Mouse (Mus musculus) lung, postnatal 0 days (tissue): ENCODE data around the gene Apc2. TPM values are rescaled to one million over a fixed set of nuclear protein-coding genes. Genes with fewer than 3 reads are reported as not detected.

ENCODE experiments used
- ATAC-seq: fragments of 200-750 bp; cut with Nextera tagmentation; 2 replicates; pipeline ENCODE4 v1.8.0; 2017; ENCODE audit warnings: moderate library complexity
- DNase-seq: peaks from one replicate; pipeline ENCODE4 v3.0.0-alpha.2; 2016; ENCODE audit warnings: low spot score
- H3K27ac ChIP-seq: fragments of 300-500 bp; sonication (generic); 2 replicates; pipeline ENCODE4 v1.5.1; 2014; ENCODE audit warnings: antibody characterized with exemption, mild to moderate bottlenecking, low read length, mixed read lengths
- H3K27me3 ChIP-seq: fragments of 300-500 bp; sonication (generic); replicated peaks from 2 replicates; pipeline ENCODE4 v1.6.1; 2014; ENCODE audit warnings: low read length, mixed read lengths; ENCODE audit not compliant: insufficient read depth
- H3K36me3 ChIP-seq: fragments of 300-500 bp; sonication (generic); 2 replicates; pipeline ENCODE4 v1.6.1; 2014; ENCODE audit warnings: low read length, mixed read lengths; ENCODE audit not compliant: insufficient read depth
- H3K4me1 ChIP-seq: fragments of 300-500 bp; sonication (generic); 2 replicates; pipeline ENCODE4 v1.6.1; 2014; ENCODE audit warnings: antibody characterized with exemption, low read depth, low read length, mixed read lengths; ENCODE audit not compliant: insufficient read depth
- H3K4me2 ChIP-seq: fragments of 300-500 bp; sonication (generic); replicated peaks from 2 replicates; pipeline ENCODE4 v1.6.1; 2014; ENCODE audit warnings: low read depth, mild to moderate bottlenecking, low read length, moderate library complexity, mixed read lengths
- H3K4me3 ChIP-seq: fragments of 300-500 bp; sonication (generic); 2 replicates; pipeline ENCODE4 v1.5.1; 2014; ENCODE audit warnings: low read depth, low read length
- H3K9ac ChIP-seq: fragments of 300-500 bp; sonication (generic); replicated peaks from 2 replicates; pipeline ENCODE4 v1.6.1; 2014; ENCODE audit warnings: low read depth, mild to moderate bottlenecking
- H3K9me3 ChIP-seq: fragments of 300-500 bp; sonication (generic); 2 replicates; pipeline ENCODE4 v1.6.1; 2016; ENCODE audit warnings: low read length, mixed read lengths
- CTCF ChIP-seq: IDR thresholded peaks from 2 replicates; pipeline ENCODE4 v1.5.1; 2016; ENCODE audit warnings: antibody characterized with exemption, mild to moderate bottlenecking
- EP300 ChIP-seq: IDR thresholded peaks from 2 replicates; pipeline ENCODE4 v1.6.1; 2016; ENCODE audit warnings: antibody characterized with exemption, mild to moderate bottlenecking, control low read depth
- WGBS: fragments of 180-500 bp; shearing (Covaris S2); extraction: QIAGEN DNeasy Blood & Tissue Kit; methylation state at CpG from one replicate; pipeline ENCODE4 v1.1.7; 2014; 5-methylcytosine and 5-hydroxymethylcytosine counted together
- polyA plus RNA-seq: library from polyadenylated mRNA; unstranded; fragments of >200 nt; fragmentation: Nextera tagmentation; extraction: Ambion mirVana; gene quantifications from 2 replicates; pipeline ENCODE4 v1.2.1, GENCODE M21; 2015

The Apc2 gene
- polyA plus RNA-seq, 1 experiment from 2014 or later: 0.85 TPM

- Histone ChIP-seq H3K27me3 (no peaks in the 10 kb centered on the region), H3K4me1 (peaks cover 17% of the 10 kb centered on the region), H3K4me2 (peak overlapping the region; percentile 96; the same call in 1 of the 2 replicates), H3K9ac (no peak overlapping the region), H3K27ac (no peak overlapping the region; the same call in 1 of the 2 replicates), H3K36me3 (no peaks in the 10 kb centered on the region), H3K4me3 (no peak overlapping the region), H3K9me3 (no peaks in the 10 kb centered on the region)
- TF ChIP-seq CTCF: no peak
- TF ChIP-seq EP300: no peak
- DNase-seq (no peak), ATAC-seq (no peak)
- WGBS: 75% methylated on average over 17 of the region's 17 CpGs
Observed at GRCm38 (mm10) chr10:80324120-80325037, 28.6 kb downstream of the Apc2 start.

GRCm38 (mm10) chr10:80325045-80325444 lies 29.3 kb downstream of the Apc2 start:
- TF ChIP-seq CTCF (no peak), EP300 (no peak)
- Histone ChIP-seq H3K27ac (no peak overlapping the region), H3K9me3 (no peaks in the 10 kb centered on the region), H3K27me3 (no peaks in the 10 kb centered on the region), H3K4me2 (no peak overlapping the region), H3K4me3 (no peak overlapping the region), H3K4me1 (peaks cover 14% of the 10 kb centered on the region), H3K36me3 (no peaks in the 10 kb centered on the region), H3K9ac (no peak overlapping the region)
- 85% methylated on average over 21 of the region's 21 CpGs for WGBS
- ATAC-seq (no peak), DNase-seq (no peak)

DNA sequence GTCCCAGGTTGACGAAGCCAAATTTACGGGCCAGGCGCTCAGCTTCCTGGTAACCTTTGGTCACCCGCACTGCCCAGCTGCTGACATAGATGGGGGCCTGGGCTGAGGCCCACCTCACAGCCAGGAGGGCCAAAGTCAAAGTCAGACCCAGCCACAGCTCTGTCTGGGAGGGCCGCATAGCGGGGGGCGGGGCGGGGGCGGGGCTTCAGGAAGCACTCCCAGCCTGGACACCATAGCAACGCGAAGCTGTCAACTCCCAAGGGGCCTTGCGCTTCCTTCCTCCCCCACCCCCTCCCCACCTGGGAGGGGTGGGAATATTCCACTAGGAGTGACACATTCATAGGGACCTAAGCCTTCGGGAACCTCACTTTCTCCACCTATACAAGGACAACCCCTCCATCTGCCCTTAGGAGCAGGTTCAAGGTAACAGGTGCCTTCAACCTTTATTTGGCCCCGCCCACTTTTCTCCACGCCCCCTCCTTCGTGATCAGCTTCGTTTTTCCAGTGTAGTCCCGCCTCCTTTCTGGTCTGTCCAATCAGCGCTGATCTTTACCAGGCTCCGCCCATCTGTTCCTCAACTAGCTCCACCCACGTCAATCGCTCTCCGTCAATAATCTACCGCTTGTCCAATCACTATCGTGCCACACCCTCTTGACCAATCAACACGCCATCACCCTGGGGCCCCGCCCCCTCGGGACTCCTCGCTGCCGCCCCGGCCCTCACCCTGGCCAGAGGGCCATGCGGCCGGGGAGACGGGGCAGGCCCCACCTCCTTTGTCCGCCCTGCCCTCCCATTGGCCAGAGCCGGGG lies 33.7 kb downstream of the Apc2 start, which contains the start of the genes Pcsk4 and Reep6:
Gene Pcsk4 (minus strand): TSS at position 226 of the 809 bp plus-strand sequence.
Gene Reep6 (plus strand): TSS at position 681 of the 809 bp plus-strand sequence.
- Histone ChIP-seq H3K4me3 (peak within 1 kb of the TSS; percentile 40), H3K4me1 (peaks cover 4% of the 10 kb centered on the region), H3K27ac (peak within 1 kb of the TSS; percentile 16; the same call in 1 of the 2 replicates), H3K27me3 (no peaks in the 10 kb centered on the region; the same call in 1 of the 2 replicates), H3K4me2 (peak within 1 kb of the TSS; percentile 78), H3K9ac (no peak within 1 kb of the TSS), H3K36me3 (no peaks in the 10 kb centered on the region), H3K9me3 (no peaks in the 10 kb centered on the region)
- ATAC-seq: peak; percentile 97
- WGBS: 5% methylated on average over 31 of the region's 36 CpGs
- peak; percentile 99 for DNase-seq
- no peak for TF ChIP-seq EP300
- no peak for TF ChIP-seq CTCF

DNA sequence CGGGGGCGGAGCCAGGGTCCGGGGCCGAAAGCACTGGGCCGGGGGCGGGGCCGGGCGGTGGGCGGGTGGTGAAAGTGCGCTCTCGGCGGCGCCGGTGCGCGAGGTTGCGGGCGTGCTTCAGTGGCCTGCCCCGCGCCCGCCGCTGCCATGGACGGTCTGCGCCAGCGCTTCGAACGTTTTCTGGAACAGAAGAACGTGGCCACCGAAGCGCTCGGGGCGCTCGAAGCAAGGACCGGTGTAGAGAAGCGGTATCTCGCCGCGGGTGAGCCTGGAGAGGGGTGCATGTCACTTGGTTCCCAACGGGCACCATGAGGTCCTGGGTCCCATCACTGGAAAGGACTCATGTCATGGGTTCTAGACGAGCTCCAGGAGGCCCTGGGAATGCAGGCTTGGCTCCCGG lies 34.3 kb downstream of the Apc2 start:
- Histone ChIP-seq H3K36me3 (no peaks in the 10 kb centered on the region), H3K4me1 (peaks cover 4% of the 10 kb centered on the region), H3K27ac (peak overlapping the region; percentile 16; the same call in 1 of the 2 replicates), H3K4me2 (peak overlapping the region; percentile 78), H3K4me3 (peak overlapping the region; percentile 40), H3K27me3 (no peaks in the 10 kb centered on the region; the same call in 1 of the 2 replicates), H3K9ac (no peak overlapping the region), H3K9me3 (no peaks in the 10 kb centered on the region)
- no peak for TF ChIP-seq CTCF
- TF ChIP-seq EP300: no peak
- DNase-seq (no peak), ATAC-seq (no peak)
- under 1% methylated on average over 32 of the region's 41 CpGs for WGBS

DNA sequence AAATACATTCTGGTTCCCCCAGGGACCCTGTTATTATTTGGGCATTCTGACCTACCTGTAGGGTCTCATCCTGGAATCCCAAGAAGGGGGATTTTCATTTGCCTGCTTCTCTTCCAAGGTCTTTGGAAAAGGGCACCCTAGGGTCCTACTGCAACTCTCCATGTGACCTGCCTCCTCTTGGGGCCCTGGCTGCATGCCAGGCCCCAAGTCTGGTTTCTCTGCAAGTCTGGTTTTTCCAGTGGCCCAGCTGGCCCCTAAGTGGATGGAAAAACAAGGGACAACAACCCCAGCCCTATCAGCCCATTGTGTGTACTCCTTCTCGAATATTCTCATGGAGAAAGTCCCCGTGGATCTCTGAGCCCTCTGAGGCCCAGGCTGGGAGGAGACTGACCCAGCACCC lies 35.1 kb downstream of the Apc2 start:
- TF ChIP-seq EP300: 0 out of 2 replicates have a peak, but pooled peaks have one; percentile 25
- TF ChIP-seq CTCF: no peak
- peak; percentile 49 for DNase-seq
- no peak overlapping the region for H3K4me3 ChIP-seq

More for the DNA sequence above, 35.1 kb downstream of the Apc2 start:
- no peaks in the 10 kb centered on the region; the same call in 1 of the 2 replicates for H3K27me3 ChIP-seq
- no peaks in the 10 kb centered on the region for H3K9me3 ChIP-seq
- H3K9ac ChIP-seq: no peak overlapping the region
- peaks cover 4% of the 10 kb centered on the region for H3K4me1 ChIP-seq
- ATAC-seq: no peak
- peak overlapping the region; percentile 78 for H3K4me2 ChIP-seq
- peak overlapping the region; percentile 51; the same call in 1 of the 2 replicates for H3K27ac ChIP-seq
- no peaks in the 10 kb centered on the region for H3K36me3 ChIP-seq
- WGBS: 50% methylated on average over 2 of the region's 2 CpGs
